8 mouse cellular contexts compared by ENCODE assay signal in genomic region chr5:24053245-24054190, GRCm38 (mm10). TPM values are rescaled to one million over a fixed set of nuclear protein-coding genes. Genes with fewer than 3 reads are reported as not detected.
A peak's percentile ranks its signal among the peaks of the same experiment; 100 is the strongest.
DNase-seq lines count a peak whose midpoint lies in the region; ATAC-seq and TF ChIP-seq lines count a peak whose summit lies in the region.

No protein-coding gene starts in this region.

- H3K9me3 ChIP-seq in forebrain, postnatal 0 days (ENCODE audit: low read length) = peaks cover 6% of the 10 kb centered on the region; the same call in 1 of the 2 replicates
- no peaks in the 10 kb centered on the region; the same call in 1 of the 2 replicates for H3K9me3 ChIP-seq in forebrain, embryonic 11.5 days (ENCODE audit: control insufficient read depth, low read length)
- no peaks in the 10 kb centered on the region for H3K9me3 ChIP-seq in intestine, embryonic 16.5 days (ENCODE audit: control insufficient read depth, low read length)

- peak; percentile 17 for DNase-seq in forebrain, postnatal 0 days
- no peak for DNase-seq in forebrain, embryonic 11.5 days (ENCODE audit: low spot score)
- peak; percentile 59 for DNase-seq in A20 (ENCODE audit: low read depth, low spot score)
- peak; percentile 63 to 66 for DNase-seq in kidney, postnatal 4 days
- no peak for DNase-seq in cerebellum, postnatal 4 days (ENCODE audit: low spot score in 2 of 2)
- DNase-seq in natural killer cell, adult 2 months (ENCODE audit: low spot score in 2 of 2) = no peak

- no peaks in the 10 kb centered on the region for H3K36me3 ChIP-seq in forebrain, postnatal 0 days (ENCODE audit: insufficient read depth)
- no peaks in the 10 kb centered on the region for H3K36me3 ChIP-seq in forebrain, embryonic 11.5 days (ENCODE audit: control insufficient read depth, insufficient read depth, low read length)
- H3K36me3 ChIP-seq in intestine, embryonic 16.5 days (ENCODE audit: control insufficient read depth, insufficient read depth, low read length) = no peaks in the 10 kb centered on the region

- no peaks in the 10 kb centered on the region for H3K27me3 ChIP-seq in forebrain, postnatal 0 days (ENCODE audit: insufficient read depth, low read length)
- H3K27me3 ChIP-seq in forebrain, embryonic 11.5 days (ENCODE audit: control insufficient read depth, insufficient read depth, low read length) = no peaks in the 10 kb centered on the region
- H3K27me3 ChIP-seq in intestine, embryonic 16.5 days (replicated peaks; ENCODE audit: control insufficient read depth, insufficient read depth, low read length) = no peaks in the 10 kb centered on the region

- no peak overlapping the region for H3K27ac ChIP-seq in forebrain, postnatal 0 days (ENCODE audit: low read depth, low read length)
- no peak overlapping the region for H3K27ac ChIP-seq in forebrain, embryonic 11.5 days (ENCODE audit: low read depth, low read length)
- H3K27ac ChIP-seq in intestine, embryonic 16.5 days (ENCODE audit: low read length) = no peak overlapping the region

- no peak overlapping the region for H3K4me2 ChIP-seq in forebrain, postnatal 0 days (ENCODE audit: low read depth)
- H3K4me2 ChIP-seq in forebrain, embryonic 11.5 days (ENCODE audit: low read depth, low read length, severe bottlenecking) = no peak overlapping the region
- H3K4me2 ChIP-seq in intestine, embryonic 16.5 days (ENCODE audit: low read depth, low read length) = no peak overlapping the region

- no peak for TF ChIP-seq CTCF in forebrain, postnatal 0 days (IDR thresholded peaks at IDR 0.05; ENCODE audit: low read depth)

- H3K4me3 ChIP-seq in forebrain, postnatal 0 days (ENCODE audit: low read depth, low read length) = no peak overlapping the region
- no peak overlapping the region for H3K4me3 ChIP-seq in forebrain, embryonic 11.5 days (ENCODE audit: low read depth, low read length)
- H3K4me3 ChIP-seq in intestine, embryonic 16.5 days (ENCODE audit: low read length) = no peak overlapping the region

- H3K9ac ChIP-seq in forebrain, postnatal 0 days = no peak overlapping the region
- no peak overlapping the region for H3K9ac ChIP-seq in forebrain, embryonic 11.5 days (ENCODE audit: low read length)
- no peak overlapping the region for H3K9ac ChIP-seq in intestine, embryonic 16.5 days (ENCODE audit: low read depth, low read length)

- no peak for ATAC-seq in forebrain, postnatal 0 days
- ATAC-seq in forebrain, embryonic 11.5 days (replicated peaks; ENCODE audit: low FRiP score) = no peak
- ATAC-seq in granulocyte monocyte progenitor cell, adult 5-6 weeks (replicated peaks; ENCODE audit: poor library complexity, severe bottlenecking) = peak; percentile 25; the same call in 1 of the 2 replicates
- no peak for ATAC-seq in intestine, embryonic 16.5 days

- 23% methylated on average over 9 of the region's 9 CpGs for WGBS in forebrain, postnatal 0 days
- 68% methylated on average over 9 of the region's 9 CpGs for WGBS in forebrain, embryonic 11.5 days
- 43% methylated on average over 9 of the region's 9 CpGs for WGBS in intestine, embryonic 16.5 days

- no peaks in the 10 kb centered on the region for H3K4me1 ChIP-seq in forebrain, postnatal 0 days (ENCODE audit: insufficient read depth)
- H3K4me1 ChIP-seq in forebrain, embryonic 11.5 days (replicated peaks; ENCODE audit: control insufficient read depth, insufficient read depth, low read length) = no peaks in the 10 kb centered on the region
- H3K4me1 ChIP-seq in intestine, embryonic 16.5 days (ENCODE audit: control insufficient read depth, insufficient read depth, low read length) = 0 out of 2 replicates have a peak, but pooled peaks cover 6% of the 10 kb centered on the region

RNA-seq across cellular contexts. Expression of gene Fam126a, which starts 23.0 kb away (rescaled TPM):
- total RNA-seq in forebrain, postnatal 0 days (2014; rRNA removed) = 43.3 and 44.0 TPM in 2 replicates
- 19.2 and 25.4 TPM in 2 replicates for polyA plus RNA-seq in forebrain, postnatal 0 days (2015; fragmentation: Nextera tagmentation; extraction: Ambion mirVana)
- polyA plus RNA-seq in forebrain, embryonic 11.5 days (2014; fragmentation: Nextera tagmentation; extraction: Ambion mirVana) = 44.8 and 48.0 TPM in 2 replicates
- 11.3 and 15.1 TPM in 2 replicates for total RNA-seq in granulocyte monocyte progenitor cell, adult 5-6 weeks (2014; fragmentation: Nextera tagmentation)
- 10.6 and 16.3 TPM in 2 replicates for total RNA-seq in granulocyte monocyte progenitor cell, adult 5-6 weeks (2017)
- polyA plus RNA-seq in intestine, embryonic 16.5 days (2015; fragmentation: Nextera tagmentation; extraction: Ambion mirVana) = 11.1 and 11.7 TPM in 2 replicates

RNA-seq across cellular contexts. Expression of gene Klhl7, which starts 46.9 kb away (rescaled TPM):
- total RNA-seq in forebrain, postnatal 0 days (2014; rRNA removed) = 244 and 250 TPM in 2 replicates
- polyA plus RNA-seq in forebrain, postnatal 0 days (2015; fragmentation: Nextera tagmentation; extraction: Ambion mirVana) = 90.5 and 118 TPM in 2 replicates
- polyA plus RNA-seq in forebrain, embryonic 11.5 days (2014; fragmentation: Nextera tagmentation; extraction: Ambion mirVana) = 118 and 129 TPM in 2 replicates
- total RNA-seq in granulocyte monocyte progenitor cell, adult 5-6 weeks (2014; fragmentation: Nextera tagmentation) = 10.5 and 21.3 TPM in 2 replicates
- 14.5 and 17.8 TPM in 2 replicates for total RNA-seq in granulocyte monocyte progenitor cell, adult 5-6 weeks (2017)
- 31.0 and 31.2 TPM in 2 replicates for polyA plus RNA-seq in intestine, embryonic 16.5 days (2015; fragmentation: Nextera tagmentation; extraction: Ambion mirVana)

Comparison
In these comparisons a context has a peak if more than half of its experiments do, and no peak if none do; other contexts are left out.
1. DNase-seq: peak in forebrain, postnatal 0 days (single experiment), A20 (single experiment) and kidney, postnatal 4 days (2 of 2); none in forebrain, embryonic 11.5 days (single experiment), cerebellum, postnatal 4 days (0 of 2) and natural killer cell, adult 2 months (0 of 2).